Mouse (Mus musculus): ENCODE results near the gene Liph.

GRCm38 (mm10) chr16:21916681-21917080 is 78.8 kb downstream of the Liph start:
- no peak for TF ChIP-seq POLR2A (IDR thresholded peaks at IDR 0.05; ENCODE audit: extremely low read depth, insufficient read depth, low read length)
- no peak for TF ChIP-seq CTCF (IDR thresholded peaks at IDR 0.05; ENCODE audit: extremely low read depth, insufficient read depth, low read length)
